Mouse (Mus musculus) gastrocnemius, postnatal 25 days (tissue): ENCODE measurements at regions not wholly inside any gene's neighbourhood (a gene's known extent, or its start where the extent isn't known, plus 50 kb on each side); places are given as distances from the start of the nearest gene placed in this dataset.

Experiments
- DNase-seq: peaks from one replicate; pipeline ENCODE4 v3.0.0; 2022

GRCm38 (mm10) chr14:45714311-45714710, 56.4 kb upstream of the Ddhd1 start:
- peak; percentile 10 for DNase-seq

GRCm38 (mm10) chr14:45714786-45715185, 56.8 kb upstream of the Ddhd1 start:
- DNase-seq = no peak

- no peak for DNase-seq
Observed at GRCm38 (mm10) chr14:45716100-45716499, 58.2 kb upstream of the Ddhd1 start.

DNA sequence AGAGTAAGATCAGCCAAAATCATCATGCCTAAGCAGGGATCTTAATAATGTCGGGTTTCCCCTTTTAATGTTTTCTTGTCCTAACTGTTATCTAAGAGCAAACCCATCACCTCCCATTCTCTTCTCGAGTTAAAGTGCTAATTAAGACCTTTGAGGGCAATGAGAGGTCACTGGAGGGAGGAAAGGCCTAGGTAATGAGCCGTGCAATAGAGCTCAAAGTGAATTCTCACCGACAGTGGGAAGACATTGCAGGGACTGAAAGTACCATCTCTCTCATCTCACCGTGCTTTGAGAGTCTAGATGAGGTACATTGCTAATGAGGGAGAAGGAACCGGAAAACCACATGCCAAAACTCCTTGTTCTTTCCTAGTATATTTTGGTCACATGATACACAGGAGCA, 64.9 kb upstream of the Ddhd1 start:
- no peak for DNase-seq

DNA sequence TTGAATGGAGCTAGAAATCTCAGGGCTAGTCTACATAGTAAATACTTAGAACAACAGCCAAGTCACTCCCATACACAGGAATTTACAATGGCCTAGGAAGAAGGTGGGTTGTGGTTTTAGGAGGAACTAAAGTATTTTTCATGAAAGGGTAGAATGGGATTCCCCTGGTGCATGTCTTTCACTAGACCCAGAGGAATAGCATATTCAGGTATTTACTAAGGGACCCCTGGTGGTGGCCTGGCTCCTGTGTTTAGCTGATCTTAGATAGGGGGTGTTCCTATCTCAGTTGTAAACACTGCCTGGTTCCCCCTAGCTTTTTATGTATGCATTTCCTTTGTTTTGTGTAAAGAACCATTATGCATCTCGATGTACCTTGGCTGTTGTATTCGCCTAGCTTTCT, 66.4 kb upstream of the Ddhd1 start:
- DNase-seq = no peak

DNA sequence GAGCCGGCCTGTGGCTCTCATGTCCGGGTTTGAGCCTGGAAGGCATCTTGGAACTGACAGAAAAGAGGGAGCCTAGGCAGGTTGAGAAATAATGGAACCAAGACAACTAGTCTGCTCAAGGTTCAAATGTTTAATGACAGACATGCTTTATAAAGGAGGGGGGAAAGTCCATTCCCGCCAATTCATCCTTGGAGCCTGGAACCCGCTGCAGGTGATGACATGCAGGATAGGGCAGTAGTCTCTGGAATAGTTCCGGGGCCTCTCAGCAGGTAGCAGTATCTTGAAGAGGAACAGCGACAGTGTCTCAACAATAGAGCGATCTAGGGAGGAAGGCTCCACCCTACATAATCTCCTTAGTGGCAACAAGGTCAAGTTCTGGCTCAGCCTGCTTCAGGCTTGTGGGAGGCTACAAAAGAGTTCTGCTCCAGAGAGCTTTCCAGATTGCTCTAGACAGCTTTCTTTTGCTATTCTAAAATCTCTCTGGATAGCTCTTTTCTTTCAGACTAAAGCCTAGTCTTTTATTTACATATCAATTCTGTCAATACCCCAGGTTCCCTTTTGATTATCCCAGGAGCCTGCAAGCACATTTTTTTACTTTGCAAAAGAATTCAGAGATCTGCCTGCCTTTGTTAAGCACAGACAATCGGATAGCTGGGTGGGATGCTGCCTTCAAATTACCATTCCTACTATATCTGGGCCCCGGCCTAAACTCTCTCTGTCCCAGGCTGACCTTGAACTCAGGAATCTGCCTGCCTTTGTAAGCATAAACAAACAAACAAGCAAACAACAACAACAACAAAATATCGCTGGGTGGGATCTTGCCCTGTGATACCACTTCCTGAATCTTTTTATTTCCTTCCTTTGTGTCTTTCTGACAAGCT, 76.8 kb upstream of the Ddhd1 start:
- no peak for DNase-seq

DNA sequence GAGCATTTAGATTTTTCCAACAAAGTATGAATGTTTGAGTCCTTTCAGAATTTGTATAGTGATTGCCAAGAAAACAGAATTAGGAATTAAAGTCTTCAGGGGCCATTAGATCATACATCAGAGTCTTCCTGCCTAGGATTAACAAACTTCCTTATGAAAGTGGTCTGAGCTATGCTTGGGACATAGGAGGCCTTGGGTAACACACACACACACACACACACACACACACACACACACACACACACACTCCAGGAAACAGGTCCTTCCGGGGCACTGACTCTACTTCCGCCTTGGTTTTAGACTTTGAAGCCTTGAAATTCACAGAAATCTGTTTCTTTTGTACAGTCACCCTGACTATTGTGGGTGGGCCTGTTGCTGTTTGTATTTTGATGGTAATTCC, 80.0 kb upstream of the Ddhd1 start:
- DNase-seq = no peak

GRCm38 (mm10) chr14:45739638-45740037, 81.7 kb upstream of the Ddhd1 start:
- DNase-seq = peak; percentile 22

GRCm38 (mm10) chr14:45740662-45741061, 82.7 kb upstream of the Ddhd1 start:
- DNase-seq = no peak

- no peak for DNase-seq
Observed at GRCm38 (mm10) chr14:45746176-45746575, 88.2 kb upstream of the Ddhd1 start.

- DNase-seq = no peak
Observed at GRCm38 (mm10) chr14:45757376-45757775, 99.4 kb upstream of the Ddhd1 start.

DNA sequence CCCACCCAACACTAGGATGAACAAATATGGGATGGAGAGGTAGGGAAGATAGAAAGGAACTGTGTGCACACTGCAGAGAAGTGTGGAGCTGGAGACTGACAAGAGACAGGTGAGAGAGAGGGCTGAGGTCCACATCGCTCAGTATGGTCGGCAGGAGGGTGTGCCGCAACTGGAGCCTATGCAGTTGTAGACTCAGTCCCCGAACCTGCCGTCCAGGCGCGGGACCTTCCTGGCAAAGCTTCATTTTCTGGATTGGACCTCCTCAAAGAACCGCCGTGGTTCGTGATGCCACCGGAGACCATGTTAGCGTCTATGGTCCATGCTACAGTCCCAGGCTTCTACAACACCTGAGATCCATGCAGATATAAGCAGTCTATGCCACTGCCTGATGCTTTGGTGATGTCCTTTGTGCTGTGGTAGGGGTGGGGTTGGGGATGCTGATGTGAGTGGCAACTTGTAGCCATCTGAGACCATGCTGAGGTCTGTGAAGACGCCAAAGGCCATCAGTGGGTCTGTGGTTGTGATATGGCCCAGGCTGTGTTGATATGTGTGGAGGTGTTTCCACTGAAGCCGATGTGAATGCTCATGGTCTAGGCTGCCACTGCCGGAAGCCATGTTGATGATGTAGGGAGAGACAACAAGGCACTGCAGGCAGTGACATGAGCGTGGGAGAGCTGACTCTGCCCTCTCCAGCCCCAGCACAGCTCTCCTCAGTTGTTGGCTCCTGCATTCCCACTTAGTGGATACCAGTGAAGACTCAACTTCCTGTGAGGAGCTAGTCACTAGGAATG, 103.1 kb upstream of the Ddhd1 start:
- DNase-seq = no peak

DNA sequence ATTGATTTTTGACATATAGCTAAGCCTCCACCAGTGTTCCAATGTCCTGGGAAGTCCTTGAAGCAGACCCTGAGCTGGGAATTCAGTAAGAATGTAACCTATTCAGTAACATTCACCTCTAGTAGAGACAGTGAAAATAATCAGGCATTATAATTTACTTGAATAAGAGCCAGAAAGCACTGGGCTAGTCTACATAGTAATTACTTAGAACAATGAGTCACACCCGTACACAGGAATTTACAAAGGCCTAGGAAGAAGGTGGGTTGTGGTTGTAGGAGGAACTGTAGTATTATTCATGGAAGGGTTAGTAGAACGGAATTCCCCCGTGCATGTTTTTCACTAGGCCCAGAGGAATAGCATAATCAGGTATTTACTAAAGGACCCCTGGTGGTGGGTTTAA, 106.3 kb upstream of the Ddhd1 start:
- DNase-seq = no peak

DNA sequence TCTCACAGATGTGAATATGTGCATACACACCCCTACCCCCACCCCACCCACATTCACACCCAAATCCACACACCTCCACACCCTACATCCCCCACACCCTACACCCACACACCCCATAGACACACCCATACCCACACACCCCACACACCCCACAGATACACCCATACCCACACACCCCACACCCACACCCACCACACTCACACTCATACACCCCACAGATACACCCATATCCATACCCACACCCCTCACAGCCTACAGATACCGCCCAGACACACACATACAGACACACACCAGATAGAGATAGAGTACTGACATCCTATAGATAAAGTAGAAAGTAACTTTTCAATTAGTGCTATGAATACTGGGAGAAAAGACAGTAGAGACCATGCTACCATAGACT, 108.6 kb upstream of the Ddhd1 start:
- DNase-seq = no peak

GRCm38 (mm10) chr14:45772665-45773277, 114.8 kb upstream of the Ddhd1 start:
- DNase-seq = peak; percentile 22

DNA sequence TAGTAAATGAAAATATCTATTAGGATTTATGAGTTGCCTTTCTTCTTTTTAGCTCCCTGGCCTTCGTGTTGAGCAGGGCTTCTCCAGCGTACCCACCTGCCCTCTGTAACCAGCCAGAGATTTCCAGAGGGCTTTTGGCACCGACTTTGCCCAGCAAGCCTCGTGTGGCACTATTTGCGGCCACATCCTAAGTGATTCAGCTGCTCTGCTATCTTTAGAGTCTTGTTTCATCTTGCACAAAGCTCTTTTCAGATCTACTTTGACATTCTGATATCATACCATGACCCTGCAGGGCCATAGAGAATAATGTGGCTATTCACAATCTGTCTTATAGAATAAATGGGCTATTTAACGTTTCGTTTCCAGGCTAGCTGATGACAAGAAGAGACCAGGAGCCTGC, 115.4 kb upstream of the Ddhd1 start:
- no peak for DNase-seq

DNA sequence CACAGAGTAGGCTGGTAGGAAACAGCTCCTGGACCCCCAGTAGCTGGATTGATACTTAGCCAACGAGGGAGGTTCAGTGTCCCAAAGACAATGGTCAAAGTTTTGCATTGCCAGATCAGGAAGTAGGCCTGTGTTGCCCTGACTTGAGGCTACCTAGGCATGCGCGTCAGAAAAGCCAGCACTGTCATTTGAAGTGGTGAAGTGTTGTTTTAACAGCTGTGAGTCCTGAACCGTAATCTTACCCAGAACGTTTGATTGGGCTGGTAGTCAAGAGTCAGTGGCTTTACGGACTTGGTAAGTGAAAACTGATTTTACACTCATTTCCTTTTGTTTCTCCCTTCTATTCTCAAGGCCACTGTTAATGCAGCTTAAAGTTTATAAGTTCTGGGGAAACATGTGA, 123.9 kb upstream of the Ddhd1 start:
- DNase-seq = no peak

DNA sequence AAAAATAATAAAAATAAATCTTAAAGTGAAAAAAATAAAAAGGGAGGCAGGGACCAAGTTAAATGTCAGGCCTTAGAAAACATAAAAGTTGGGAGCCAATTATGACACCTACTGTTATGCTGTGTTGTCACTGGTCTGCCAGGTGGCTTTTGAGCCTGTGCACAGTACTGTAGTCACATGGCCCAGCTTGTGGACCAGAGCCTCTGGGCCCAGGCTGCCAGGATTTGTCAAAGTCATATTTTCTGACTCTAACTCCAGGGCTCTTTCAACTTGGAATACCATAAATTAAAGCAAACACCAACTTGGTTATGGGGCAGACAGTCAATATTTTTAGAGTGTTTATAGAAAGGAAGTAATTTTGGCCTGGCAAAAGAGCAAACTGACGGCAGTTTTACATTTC, 137.0 kb upstream of the Ddhd1 start:
- DNase-seq = no peak

DNA sequence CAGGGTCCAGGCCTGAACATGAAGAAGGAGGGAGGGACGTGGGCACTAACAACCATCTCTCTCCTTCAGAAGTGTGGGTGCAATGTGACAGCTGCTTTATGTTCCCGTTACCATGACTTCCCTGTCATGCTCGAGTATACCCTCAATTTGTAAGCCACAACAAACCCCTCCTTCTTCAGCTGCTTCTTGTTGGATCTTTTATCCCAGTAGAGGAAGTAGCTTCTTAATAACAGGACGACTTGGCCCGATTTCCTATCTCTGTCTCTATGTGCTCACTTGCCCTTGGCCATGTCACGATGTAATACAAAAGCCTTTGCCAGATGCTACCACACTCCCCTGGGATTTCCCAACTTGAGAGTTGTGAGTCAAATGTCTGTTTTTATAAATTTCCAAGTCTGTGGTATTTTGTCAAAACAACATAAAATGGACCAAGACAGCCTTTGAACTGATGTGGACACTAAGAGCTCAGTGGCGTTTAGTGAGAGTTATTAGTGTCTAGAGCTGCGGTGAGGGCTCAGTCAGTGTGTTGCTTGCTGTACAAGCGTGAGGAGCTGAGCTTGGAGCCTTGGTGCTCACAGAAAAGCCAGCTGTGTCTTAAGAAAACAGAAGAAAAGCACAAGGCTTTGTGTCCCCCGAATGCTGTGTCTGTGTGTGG, 138.8 kb upstream of the Ddhd1 start:
- DNase-seq = peak; percentile 24

DNA sequence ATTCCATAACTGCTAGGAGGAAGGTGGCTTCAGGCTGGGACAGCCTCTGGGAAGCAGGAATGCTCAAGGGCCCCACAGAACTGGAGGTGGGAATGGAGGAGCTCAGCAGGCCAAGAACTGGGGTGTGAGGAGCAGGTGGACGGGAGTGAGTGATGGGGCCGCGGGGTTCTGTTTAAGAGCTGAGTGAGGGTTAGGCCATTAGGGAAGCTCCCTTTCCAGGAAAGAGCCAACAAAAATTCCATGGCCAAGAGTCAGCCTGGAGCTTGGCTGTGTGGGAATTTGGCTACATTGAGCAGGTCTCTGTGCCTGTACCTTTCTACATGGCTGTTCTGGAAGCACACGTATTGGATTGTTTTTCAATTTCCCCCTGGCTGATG, 139.4 kb upstream of the Ddhd1 start:
- DNase-seq = peak; percentile 13

- DNase-seq = no peak
Observed at GRCm38 (mm10) chr14:45799286-45799685, 141.3 kb upstream of the Ddhd1 start.

DNA sequence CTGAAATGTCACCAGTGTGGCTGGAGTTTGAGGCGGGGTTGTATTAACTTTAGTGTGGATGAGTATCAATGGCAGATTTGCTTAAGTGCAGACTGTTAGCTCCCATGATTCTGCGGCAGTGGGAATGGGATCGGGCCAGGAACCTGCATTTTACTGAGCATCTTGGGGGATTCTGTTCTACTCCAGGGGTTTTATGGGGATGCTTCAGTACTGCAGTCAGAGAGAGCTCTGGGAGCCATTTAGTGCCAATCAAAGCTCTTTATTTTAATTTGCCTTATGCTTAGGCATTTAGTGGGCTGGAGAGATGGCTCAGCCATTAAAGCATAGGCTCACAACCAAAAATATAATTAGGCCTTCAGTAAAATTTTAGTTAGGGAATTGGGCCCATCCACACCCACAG, 148.0 kb upstream of the Ddhd1 start:
- no peak for DNase-seq
